Mouse (Mus musculus) liver, postnatal 0 days (tissue): ENCODE data around the gene E130218I03Rik. TPM values are rescaled to one million over a fixed set of nuclear protein-coding genes. Genes with fewer than 3 reads are reported as not detected.

ENCODE experiments used
- ATAC-seq: fragments of 200-750 bp; cut with Nextera tagmentation; 2 replicates; pipeline ENCODE4 v1.8.0; 2017; ENCODE audit warnings: mild to moderate bottlenecking, moderate library complexity
- DNase-seq: peaks from one replicate; pipeline ENCODE4 v3.0.0-alpha.2; 2016
- H3K27ac ChIP-seq: fragments of 300-500 bp; sonication (generic); 2 replicates; pipeline ENCODE4 v1.5.1; 2014; ENCODE audit warnings: antibody characterized with exemption, moderate library complexity, mild to moderate bottlenecking, low read depth
- H3K27me3 ChIP-seq: fragments of 300-500 bp; sonication (generic); 2 replicates; pipeline ENCODE4 v1.6.1; 2014; ENCODE audit warnings: low read length, control low read depth, mixed read lengths; ENCODE audit not compliant: insufficient read depth
- H3K36me3 ChIP-seq: fragments of 300-500 bp; sonication (generic); replicated peaks from 2 replicates; pipeline ENCODE4 v1.6.1; 2014; ENCODE audit warnings: mild to moderate bottlenecking, control low read depth, low read length, moderate library complexity, mixed read lengths; ENCODE audit not compliant: insufficient read depth
- H3K4me1 ChIP-seq: fragments of 300-500 bp; sonication (generic); 2 replicates; pipeline ENCODE4 v1.6.1; 2014; ENCODE audit warnings: antibody characterized with exemption, mild to moderate bottlenecking, control low read depth; ENCODE audit not compliant: insufficient read depth
- H3K4me2 ChIP-seq: fragments of 300-500 bp; sonication (generic); 2 replicates; pipeline ENCODE4 v1.6.1; 2014; ENCODE audit warnings: low read depth, mild to moderate bottlenecking, low read length, moderate library complexity, mixed read lengths
- H3K4me3 ChIP-seq: fragments of 300-500 bp; sonication (generic); 2 replicates; pipeline ENCODE4 v1.5.1; 2014; ENCODE audit warnings: low read depth, low read length
- H3K9ac ChIP-seq: fragments of 300-500 bp; sonication (generic); replicated peaks from 2 replicates; pipeline ENCODE4 v1.6.1; 2014; ENCODE audit warnings: mild to moderate bottlenecking, moderate library complexity
- H3K9me3 ChIP-seq: fragments of 300-500 bp; sonication (generic); 2 replicates; pipeline ENCODE4 v1.6.1; 2016; ENCODE audit warnings: mild to moderate bottlenecking, control low read depth, low read length, mixed read lengths
- CTCF ChIP-seq: sonication (generic); IDR thresholded peaks from 2 replicates; pipeline ENCODE4 v1.5.1; 2016; ENCODE audit warnings: antibody characterized with exemption, low read depth
- EP300 ChIP-seq: IDR thresholded peaks from 2 replicates; pipeline ENCODE4 v1.6.1; 2016; ENCODE audit warnings: antibody characterized with exemption, low read depth, mild to moderate bottlenecking
- WGBS: fragments of 180-500 bp; shearing (Covaris S2); extraction: QIAGEN DNeasy Blood & Tissue Kit; methylation state at CpG from one replicate; pipeline ENCODE4 v1.1.7; 2014; ENCODE audit not compliant: insufficient replicate concordance; 5-methylcytosine and 5-hydroxymethylcytosine counted together
- polyA plus RNA-seq: library from polyadenylated mRNA; unstranded; fragments of >200 nt; fragmentation: Nextera tagmentation; extraction: Ambion mirVana; gene quantifications from 2 replicates; pipeline ENCODE4 v1.2.1, GENCODE M21; 2015

The E130218I03Rik gene
- polyA plus RNA-seq, 1 experiment from 2014 or later, result 0.23 TPM

DNA sequence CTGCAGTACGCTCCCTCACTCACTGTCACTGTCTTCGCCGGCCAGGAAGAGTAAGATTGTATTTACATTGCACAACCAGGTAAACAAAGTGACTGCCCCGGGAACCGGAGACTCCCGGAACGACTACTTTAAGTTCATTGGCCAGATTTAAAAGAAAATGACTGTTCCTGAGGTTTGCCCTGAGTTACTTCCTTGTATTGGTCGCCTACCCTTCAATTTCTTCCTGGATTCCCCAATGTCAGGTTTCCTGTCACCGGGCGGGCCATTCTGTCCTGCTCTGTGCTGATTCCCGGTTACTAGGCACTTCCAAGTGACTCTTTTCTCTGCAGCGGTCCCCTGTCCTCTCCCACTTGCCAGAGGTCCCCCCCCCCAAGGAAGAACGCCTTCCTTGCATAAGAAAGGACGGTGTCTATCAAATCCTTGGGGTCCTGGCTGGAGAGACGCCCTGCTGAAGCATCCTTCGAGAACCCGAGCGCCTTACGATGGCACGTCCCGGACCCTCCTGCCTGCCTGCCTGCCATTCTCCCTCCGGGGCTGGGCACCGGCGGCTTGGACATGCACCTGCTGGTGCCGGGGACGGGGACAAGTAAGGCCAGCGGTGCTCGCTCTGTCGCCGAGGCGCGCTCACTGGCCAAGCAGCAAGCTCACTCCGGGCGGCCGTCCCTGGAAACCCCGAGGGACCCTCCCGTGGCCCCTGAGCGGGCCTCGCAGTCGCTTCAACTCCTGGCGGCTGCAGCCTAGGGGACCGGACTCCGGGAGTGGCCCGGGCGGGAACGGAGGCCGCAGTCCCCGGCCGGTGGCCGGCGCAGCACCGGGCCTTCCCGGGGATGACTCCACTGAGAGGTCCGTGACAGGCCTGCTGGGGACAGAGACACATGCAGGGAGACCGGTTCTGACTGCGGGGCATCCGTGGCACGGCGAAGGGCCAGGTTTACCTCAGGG, 43.0 kb downstream of the E130218I03Rik start:
- no peak for TF ChIP-seq EP300
- TF ChIP-seq CTCF, result no peak
- H3K4me3 ChIP-seq, result peak overlapping the region; percentile 98
- under 1% methylated on average over 53 of the region's 59 CpGs for WGBS
- peak; percentile 22 for ATAC-seq
- H3K36me3 ChIP-seq, result peaks cover 28% of the 10 kb centered on the region
- H3K4me2 ChIP-seq, result peak overlapping the region; percentile 97
- H3K9ac ChIP-seq, result peak overlapping the region; percentile 98
- peak; percentile 57 for DNase-seq
- H3K4me1 ChIP-seq, result peaks cover 25% of the 10 kb centered on the region
- H3K27ac ChIP-seq, result peak overlapping the region; percentile 86
- no peaks in the 10 kb centered on the region for H3K9me3 ChIP-seq
- H3K27me3 ChIP-seq, result no peaks in the 10 kb centered on the region

GRCm38 (mm10) chr4:134287168-134287564, 43.7 kb downstream of the E130218I03Rik start:
- H3K4me3 ChIP-seq, result peak overlapping the region; percentile 98
- H3K36me3 ChIP-seq, result peaks cover 22% of the 10 kb centered on the region
- peaks cover 25% of the 10 kb centered on the region for H3K4me1 ChIP-seq
- H3K27ac ChIP-seq, result peak overlapping the region; percentile 94
- 0% methylated on average over 34 of the region's 59 CpGs for WGBS
- peak overlapping the region; percentile 98 for H3K9ac ChIP-seq
- H3K9me3 ChIP-seq, result no peaks in the 10 kb centered on the region
- H3K27me3 ChIP-seq, result 0 out of 2 replicates have a peak, but pooled peaks cover under 1% of the 10 kb centered on the region
- TF ChIP-seq EP300, result no peak
- TF ChIP-seq CTCF, result peak; percentile 48
- peak overlapping the region; percentile 97 for H3K4me2 ChIP-seq
- peak; percentile 98 for DNase-seq
- ATAC-seq, result peak; percentile 92

DNA sequence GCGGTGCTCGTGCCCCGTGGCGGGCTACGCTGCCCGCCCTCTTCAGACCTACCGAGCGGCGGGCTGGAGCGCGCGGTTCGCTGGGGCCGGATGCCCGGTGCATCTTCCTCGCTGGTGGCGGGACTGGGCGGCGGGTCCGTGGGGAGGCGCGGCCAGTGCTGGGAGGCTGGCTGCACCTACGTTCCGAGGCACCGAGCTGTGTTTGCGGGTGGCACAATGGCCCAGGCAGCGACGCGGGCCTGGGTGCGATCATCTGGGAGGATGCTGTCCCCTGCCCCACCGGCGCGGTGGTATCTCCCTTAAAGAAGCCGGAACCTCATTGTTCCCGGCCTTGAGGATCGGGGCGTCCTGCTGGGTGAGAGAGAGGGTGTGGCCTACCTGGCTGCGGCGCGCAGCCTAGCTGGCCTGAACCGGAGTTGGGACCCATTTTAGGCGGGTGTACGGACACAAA, 44.1 kb downstream of the E130218I03Rik start, which contains the start of gene Pdik1l:
TSS of gene Pdik1l (minus strand) at position 321 of the 451 bp plus-strand sequence.
- TF ChIP-seq EP300 (no peak), CTCF (no peak)
- Histone ChIP-seq H3K4me2 (peak within 1 kb of the TSS; percentile 97), H3K27ac (peak within 1 kb of the TSS; percentile 94), H3K9ac (peak within 1 kb of the TSS; percentile 98), H3K4me3 (peak within 1 kb of the TSS; percentile 98), H3K9me3 (no peaks in the 10 kb centered on the region), H3K27me3 (peaks cover 5% of the 10 kb centered on the region; the same call in 1 of the 2 replicates), H3K4me1 (peaks cover 25% of the 10 kb centered on the region), H3K36me3 (peaks cover 18% of the 10 kb centered on the region)
- WGBS, result under 1% methylated on average over 30 of the region's 43 CpGs
- peak; percentile 72 for ATAC-seq
- peak; percentile 82 for DNase-seq

- TF ChIP-seq CTCF (no peak), EP300 (no peak)
- Histone ChIP-seq H3K36me3 (peaks cover 8% of the 10 kb centered on the region), H3K4me2 (peak overlapping the region; percentile 97), H3K9me3 (no peaks in the 10 kb centered on the region), H3K27ac (peak overlapping the region; percentile 94), H3K27me3 (peaks cover 5% of the 10 kb centered on the region; the same call in 1 of the 2 replicates), H3K9ac (peak overlapping the region; percentile 79), H3K4me3 (peak overlapping the region; percentile 98), H3K4me1 (peaks cover 25% of the 10 kb centered on the region)
- DNase-seq (no peak), ATAC-seq (no peak)
- 33% methylated on average over 11 of the region's 11 CpGs for WGBS
These were observed 45.2 kb downstream of the E130218I03Rik start for GRCm38 (mm10) chr4:134288397-134289256.

- Histone ChIP-seq H3K4me2 (no peak overlapping the region), H3K4me3 (no peak overlapping the region), H3K27me3 (peaks cover 10% of the 10 kb centered on the region), H3K36me3 (no peaks in the 10 kb centered on the region), H3K9ac (no peak overlapping the region), H3K27ac (no peak overlapping the region), H3K9me3 (0 out of 2 replicates have a peak, but pooled peaks cover 2% of the 10 kb centered on the region), H3K4me1 (peaks cover 9% of the 10 kb centered on the region)
- DNase-seq (peak; percentile 90), ATAC-seq (no peak)
- WGBS, result 18% methylated on average over 7 of the region's 7 CpGs
- no peak for TF ChIP-seq EP300
- peak; percentile 94 for TF ChIP-seq CTCF
These were observed 48.6 kb downstream of the E130218I03Rik start for GRCm38 (mm10) chr4:134292067-134292466.
